Mouse (Mus musculus) spleen, postnatal 4 days (tissue): ENCODE measurements around the gene 1700024G13Rik.
"Not testable (repeated sequence)": the region's sequence is repeated elsewhere in the genome, so short reads cannot be mapped to it uniquely, and the experiment has no call there.

Experiments used
- DNase-seq, 2 experiments: peaks; one replicate each; pipeline ENCODE4 v3.0.0; 2022; ENCODE audit warnings: low spot score in 2 of 2

The 1700024G13Rik gene

GRCm38 (mm10) chr14:32388196-32388595 is at the start of gene 1700024G13Rik:
1700024G13Rik (minus strand) TSS chr14:32388391.
- peak in 1 of 2 experiments; percentile 23 for DNase-seq

- DNase-seq, result no peak
Measured at GRCm38 (mm10) chr14:32437352-32437793, 49.2 kb upstream of the 1700024G13Rik start.

GRCm38 (mm10) chr14:32429030-32429602 is 40.9 kb upstream of the 1700024G13Rik start:
- DNase-seq, result no peak

GRCm38 (mm10) chr14:32423946-32424345 is 35.8 kb upstream of the 1700024G13Rik start:
- no peak for DNase-seq

- DNase-seq, result peak in 1 of 2 experiments; percentile 52
Measured at GRCm38 (mm10) chr14:32418747-32419146, 30.6 kb upstream of the 1700024G13Rik start.

GRCm38 (mm10) chr14:32412075-32412474 is 23.9 kb upstream of the 1700024G13Rik start:
- peak in 1 of 2 experiments; percentile 41 for DNase-seq

- no peak for DNase-seq
Measured at GRCm38 (mm10) chr14:32410084-32410483, 21.9 kb upstream of the 1700024G13Rik start.

- not testable (repeated sequence) for DNase-seq
Measured at GRCm38 (mm10) chr14:32405399-32405798, 17.2 kb upstream of the 1700024G13Rik start.

- DNase-seq, result no peak
Measured at GRCm38 (mm10) chr14:32381619-32382018, 6.6 kb downstream of the 1700024G13Rik start.

- no peak for DNase-seq
Measured at GRCm38 (mm10) chr14:32381066-32381465, 7.1 kb downstream of the 1700024G13Rik start.

- DNase-seq, result no peak
Measured at GRCm38 (mm10) chr14:32380099-32380480, 8.1 kb downstream of the 1700024G13Rik start.

GRCm38 (mm10) chr14:32379395-32380098 is 8.6 kb downstream of the 1700024G13Rik start:
- DNase-seq, result no peak

GRCm38 (mm10) chr14:32372510-32372909 is 15.7 kb downstream of the 1700024G13Rik start:
- no peak for DNase-seq

GRCm38 (mm10) chr14:32369756-32370155 is 18.4 kb downstream of the 1700024G13Rik start:
- no peak for DNase-seq

GRCm38 (mm10) chr14:32364359-32364758 is 23.8 kb downstream of the 1700024G13Rik start:
- no peak for DNase-seq

- not testable (repeated sequence) for DNase-seq
Measured at GRCm38 (mm10) chr14:32351181-32351920, 36.8 kb downstream of the 1700024G13Rik start.

GRCm38 (mm10) chr14:32347307-32347706 is 40.9 kb downstream of the 1700024G13Rik start:
- DNase-seq, result peak in 1 of 2 experiments; percentile 51

- peak in 1 of 2 experiments; percentile 54 for DNase-seq
Measured at GRCm38 (mm10) chr14:32344694-32345093, 43.5 kb downstream of the 1700024G13Rik start.

GRCm38 (mm10) chr14:32344176-32344575 is 44.0 kb downstream of the 1700024G13Rik start:
- peak in 1 of 2 experiments; percentile 57 for DNase-seq

GRCm38 (mm10) chr14:32341823-32342222 is 46.4 kb downstream of the 1700024G13Rik start:
- DNase-seq, result peak in 1 of 2 experiments; percentile 53

- DNase-seq, result no peak
Measured at GRCm38 (mm10) chr14:32336547-32336946, 51.6 kb downstream of the 1700024G13Rik start.

- DNase-seq, result no peak
Measured at GRCm38 (mm10) chr14:32336021-32336420, 52.2 kb downstream of the 1700024G13Rik start.
